Mouse (Mus musculus): ENCODE results near the gene Snhg11. TPM values are rescaled to one million over a fixed set of nuclear protein-coding genes. Genes with fewer than 3 reads are reported as not detected.

Gene Snhg11
- polyA plus RNA-seq, 1 experiment from 2014 or later: 1.7 TPM

DNA sequence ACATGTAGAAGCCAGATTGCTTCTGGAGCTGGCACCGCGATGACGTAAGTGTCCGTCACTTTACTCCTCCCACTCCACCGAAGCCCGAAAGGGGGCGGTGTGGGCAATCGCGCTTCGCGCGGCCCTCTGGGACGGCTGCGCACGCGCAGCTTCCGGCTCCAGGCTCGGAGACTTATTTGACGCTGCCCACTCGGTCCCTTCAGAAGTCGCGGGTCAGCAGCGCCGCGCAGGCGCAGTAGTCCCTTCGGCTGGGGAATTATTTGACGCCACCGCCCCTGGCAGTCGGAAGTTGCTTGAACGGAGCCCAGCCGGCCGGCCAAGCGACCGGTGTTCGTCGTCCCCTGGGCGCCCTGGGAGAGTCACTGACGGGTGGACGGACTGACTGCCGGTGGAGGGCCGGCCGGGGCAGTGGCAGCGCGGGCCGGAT lies 34.2 kb downstream of the Snhg11 start, which contains the start of gene Ralgapb:
TSS of gene Ralgapb (plus strand) at position 254 of the 427 bp plus-strand sequence.
- Histone ChIP-seq H3K9ac (peak within 1 kb of the TSS; percentile 83), H3K4me2 (peak within 1 kb of the TSS; percentile 94), H3K4me1 (ENCODE audit: insufficient read depth) (0 out of 2 replicates have a peak, but pooled peaks cover 4% of the 10 kb centered on the region), H3K4me3 (ENCODE audit: low read depth, low read length) (peak within 1 kb of the TSS; percentile 87), H3K27ac (ENCODE audit: low read depth) (peak within 1 kb of the TSS; percentile 82), H3K36me3 (ENCODE audit: insufficient read depth) (no peaks in the 10 kb centered on the region), H3K9me3 (ENCODE audit: low read depth, low read length) (no peaks in the 10 kb centered on the region), H3K27me3 (ENCODE audit: insufficient read depth, low read length) (no peaks in the 10 kb centered on the region)
- WGBS: under 1% methylated on average over 46 of the region's 46 CpGs
- peak; percentile 90 for ATAC-seq (ENCODE audit: insufficient read depth)
- peak; percentile 71 for TF ChIP-seq CTCF (IDR thresholded peaks at IDR 0.05; ENCODE audit: low read depth)
- peak; percentile 100 for DNase-seq

DNA sequence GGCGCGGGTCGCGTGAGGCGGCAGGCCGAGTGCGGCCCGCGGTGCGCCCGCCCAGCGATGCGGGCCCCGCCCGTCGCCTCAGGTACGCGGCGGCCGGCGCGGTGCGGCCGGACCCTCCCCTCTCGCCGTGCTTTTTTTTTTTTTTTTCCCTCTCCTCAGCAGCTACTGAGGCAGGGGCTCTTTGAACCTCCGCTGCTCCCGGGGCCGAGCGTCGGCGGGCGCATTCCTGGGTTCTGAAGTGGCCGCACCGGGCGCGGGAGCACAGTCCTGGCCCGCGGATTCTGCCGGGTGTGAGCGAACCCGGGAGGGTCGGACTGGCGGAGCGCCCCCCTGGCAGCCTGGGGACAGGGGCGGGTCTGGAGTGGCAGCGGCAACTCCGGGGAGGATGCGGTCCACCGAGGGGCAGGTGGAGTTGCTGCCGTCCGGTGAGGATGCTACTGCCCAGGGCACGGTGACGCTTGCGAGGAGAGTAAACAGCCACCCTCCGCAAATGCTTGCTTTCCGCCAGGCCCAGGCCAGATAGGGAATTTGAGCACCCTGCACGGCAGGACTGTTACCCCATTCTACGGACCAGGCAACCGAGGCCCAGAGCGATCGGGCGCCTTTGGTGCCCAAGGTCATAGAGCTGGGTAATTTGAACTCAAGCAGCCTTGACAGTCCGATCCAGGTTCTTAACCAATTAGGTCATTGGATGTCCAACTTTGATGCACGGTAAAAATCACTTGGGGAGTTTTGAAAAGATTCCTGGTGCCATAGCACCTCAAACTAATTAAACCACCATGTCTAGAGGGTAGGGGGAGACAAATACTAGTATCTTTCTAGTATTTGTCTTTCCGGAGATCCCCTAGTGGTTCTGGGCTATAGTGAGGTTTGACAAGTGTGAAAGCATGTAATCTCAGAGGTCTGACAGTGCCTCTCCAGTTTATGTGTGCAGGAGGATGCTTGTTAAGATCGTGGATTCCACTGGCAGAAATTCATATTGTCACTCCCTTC lies 34.9 kb downstream of the Snhg11 start:
- peak; percentile 47 for DNase-seq
- peak overlapping the region; percentile 87 for H3K4me3 ChIP-seq (ENCODE audit: low read depth, low read length)
- ATAC-seq (ENCODE audit: insufficient read depth): no peak; the same call in none of the 2 replicates
- 1% methylated on average over 64 of the region's 67 CpGs for WGBS
- peak overlapping the region; percentile 82 for H3K27ac ChIP-seq (ENCODE audit: low read depth)
- 0 out of 2 replicates have a peak, but pooled peaks have one; percentile 21 for TF ChIP-seq CTCF (IDR thresholded peaks at IDR 0.05; ENCODE audit: low read depth)
- H3K9me3 ChIP-seq (ENCODE audit: low read depth, low read length): no peaks in the 10 kb centered on the region
- H3K9ac ChIP-seq: peak overlapping the region; percentile 83
- no peaks in the 10 kb centered on the region for H3K36me3 ChIP-seq (ENCODE audit: insufficient read depth)
- H3K4me2 ChIP-seq: peak overlapping the region; percentile 94
- H3K4me1 ChIP-seq (ENCODE audit: insufficient read depth): 0 out of 2 replicates have a peak, but pooled peaks cover 4% of the 10 kb centered on the region
- no peaks in the 10 kb centered on the region for H3K27me3 ChIP-seq (ENCODE audit: insufficient read depth, low read length)

DNA sequence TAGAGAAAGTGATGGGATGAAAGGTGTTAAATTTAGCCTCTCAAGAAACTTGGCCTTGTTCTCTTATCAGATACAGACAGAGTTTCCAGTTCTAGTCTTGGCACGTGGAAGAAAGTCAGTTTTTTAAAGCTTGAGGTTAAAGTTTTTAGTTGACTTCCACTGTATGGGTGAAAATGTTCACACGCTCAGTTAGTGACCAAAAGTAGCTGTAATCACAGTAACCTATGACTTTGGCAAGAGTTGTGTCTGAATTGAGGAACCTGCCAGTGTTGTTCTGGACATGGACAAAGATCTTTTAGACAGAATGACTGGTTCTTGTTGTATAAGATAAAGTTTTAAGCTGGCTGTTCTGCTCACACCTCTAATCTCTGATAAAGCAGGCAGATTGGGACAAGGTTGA lies 37.8 kb downstream of the Snhg11 start:
- H3K9ac ChIP-seq: no peak overlapping the region
- 70% methylated on average over 2 of the region's 2 CpGs for WGBS
- no peak for ATAC-seq (ENCODE audit: insufficient read depth)

DNA sequence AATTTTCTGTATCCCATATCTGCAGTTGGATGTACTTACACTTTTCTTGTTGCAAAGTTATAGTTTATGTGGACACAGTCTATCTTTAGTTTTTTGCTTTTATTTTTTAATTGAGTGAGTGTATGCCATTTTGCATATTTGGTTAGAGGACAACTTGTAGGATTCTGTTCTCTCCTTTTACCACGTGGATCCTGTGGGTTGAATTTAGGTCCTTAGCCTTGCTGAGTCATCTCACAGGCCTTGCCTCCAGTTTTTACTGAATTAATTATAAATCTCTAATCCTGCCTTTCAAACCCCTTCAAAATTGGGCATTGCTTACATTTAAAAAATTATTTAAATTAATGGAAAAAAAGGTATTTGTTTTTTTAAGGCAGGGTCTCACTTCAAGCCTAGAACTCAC lies 40.4 kb downstream of the Snhg11 start:
- Histone ChIP-seq H3K9ac (no peak overlapping the region), H3K4me2 (no peak overlapping the region), H3K27ac (ENCODE audit: low read depth) (no peak overlapping the region), H3K27me3 (ENCODE audit: insufficient read depth, low read length) (no peaks in the 10 kb centered on the region), H3K9me3 (ENCODE audit: low read depth, low read length) (no peaks in the 10 kb centered on the region), H3K36me3 (ENCODE audit: insufficient read depth) (no peaks in the 10 kb centered on the region), H3K4me1 (ENCODE audit: insufficient read depth) (0 out of 2 replicates have a peak, but pooled peaks cover 4% of the 10 kb centered on the region), H3K4me3 (ENCODE audit: low read depth, low read length) (no peak overlapping the region)
- no peak for DNase-seq
- WGBS: 74% methylated on average over 1 of the region's 1 CpGs
- no peak for ATAC-seq (ENCODE audit: insufficient read depth)
- TF ChIP-seq CTCF (IDR thresholded peaks at IDR 0.05; ENCODE audit: low read depth): no peak

More for the DNA sequence above, 37.8 kb downstream of the Snhg11 start:
- no peak for DNase-seq
- no peak for TF ChIP-seq CTCF (IDR thresholded peaks at IDR 0.05; ENCODE audit: low read depth)
- H3K27ac ChIP-seq (ENCODE audit: low read depth): no peak overlapping the region
- no peaks in the 10 kb centered on the region for H3K27me3 ChIP-seq (ENCODE audit: insufficient read depth, low read length)
- H3K4me3 ChIP-seq (ENCODE audit: low read depth, low read length): no peak overlapping the region
- H3K4me2 ChIP-seq: no peak overlapping the region
- 0 out of 2 replicates have a peak, but pooled peaks cover 4% of the 10 kb centered on the region for H3K4me1 ChIP-seq (ENCODE audit: insufficient read depth)
- H3K9me3 ChIP-seq (ENCODE audit: low read depth, low read length): no peaks in the 10 kb centered on the region
- H3K36me3 ChIP-seq (ENCODE audit: insufficient read depth): no peaks in the 10 kb centered on the region

DNA sequence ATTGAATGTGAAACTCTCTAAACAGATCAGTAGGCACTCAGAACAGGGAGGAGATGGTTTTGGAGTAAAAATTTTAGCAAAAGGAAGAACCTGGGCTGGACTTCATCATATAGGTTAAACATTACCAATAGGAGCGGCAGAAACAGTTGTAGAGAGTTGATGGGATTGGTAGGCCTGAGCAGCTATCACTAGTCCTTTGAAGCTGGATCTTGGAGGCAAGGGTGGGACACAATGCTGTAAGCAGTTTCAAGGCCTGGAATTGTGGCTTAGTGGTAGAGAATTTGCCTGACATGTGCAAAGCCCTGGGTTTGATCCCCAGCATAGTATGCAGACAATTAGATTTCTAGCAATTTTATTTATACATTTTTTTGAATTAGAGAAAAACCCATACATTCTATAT lies 43.2 kb downstream of the Snhg11 start:
- no peaks in the 10 kb centered on the region for H3K4me1 ChIP-seq (ENCODE audit: insufficient read depth)
- H3K9ac ChIP-seq: no peak overlapping the region
- no peak overlapping the region for H3K4me3 ChIP-seq (ENCODE audit: low read depth, low read length)
- no peaks in the 10 kb centered on the region for H3K9me3 ChIP-seq (ENCODE audit: low read depth, low read length)
- H3K27me3 ChIP-seq (ENCODE audit: insufficient read depth, low read length): no peaks in the 10 kb centered on the region
- H3K36me3 ChIP-seq (ENCODE audit: insufficient read depth): peaks cover 24% of the 10 kb centered on the region
- 72% methylated on average over 1 of the region's 1 CpGs for WGBS
- DNase-seq: no peak
- TF ChIP-seq CTCF (IDR thresholded peaks at IDR 0.05; ENCODE audit: low read depth): no peak
- H3K4me2 ChIP-seq: no peak overlapping the region
- ATAC-seq (ENCODE audit: insufficient read depth): no peak
- no peak overlapping the region for H3K27ac ChIP-seq (ENCODE audit: low read depth)

Other genes starting within 250 kb of the Snhg11 start
- gene Tgm2, start 229.2 kb upstream of the Snhg11 start, polyA plus RNA-seq (2014; fragmentation: Nextera tagmentation; extraction: Ambion mirVana): 40.8 and 41.7 TPM in 2 replicates
- gene D630003M21Rik, start 146.4 kb upstream of the Snhg11 start, polyA plus RNA-seq (2014; fragmentation: Nextera tagmentation; extraction: Ambion mirVana): 6.4 and 9.1 TPM in 2 replicates
- gene Bpi, start 117.5 kb upstream of the Snhg11 start, polyA plus RNA-seq (2014; fragmentation: Nextera tagmentation; extraction: Ambion mirVana): not detected in 2 replicates
- gene Lbp, start 69.1 kb upstream of the Snhg11 start, polyA plus RNA-seq (2014; fragmentation: Nextera tagmentation; extraction: Ambion mirVana): 8.3 and 9.9 TPM in 2 replicates
- 19.7 and 22.1 TPM in 2 replicates for gene Ralgapb, start 34.2 kb downstream of the Snhg11 start, polyA plus RNA-seq (2014; fragmentation: Nextera tagmentation; extraction: Ambion mirVana)
- gene Adig, start 127.0 kb downstream of the Snhg11 start, polyA plus RNA-seq (2014; fragmentation: Nextera tagmentation; extraction: Ambion mirVana): 0.42 TPM in 1 of 2 replicates, not detected in the other
- not detected in 2 replicates for gene Arhgap40, start 137.2 kb downstream of the Snhg11 start, polyA plus RNA-seq (2014; fragmentation: Nextera tagmentation; extraction: Ambion mirVana)
- gene Slc32a1, start 235.1 kb downstream of the Snhg11 start, polyA plus RNA-seq (2014; fragmentation: Nextera tagmentation; extraction: Ambion mirVana): not detected in 2 replicates
- gene Actr5, start 249.2 kb downstream of the Snhg11 start, polyA plus RNA-seq (2014; fragmentation: Nextera tagmentation; extraction: Ambion mirVana): 12.5 and 15.5 TPM in 2 replicates